Mouse (Mus musculus) heart, embryonic 12.5 days (tissue): Measurements from ENCODE around the gene Cxcl15. TPM values are rescaled to one million over a fixed set of nuclear protein-coding genes. Genes with fewer than 3 reads are reported as not detected.

Source experiments
- ATAC-seq: fragments of 200-750 bp; cut with Nextera tagmentation; 2 replicates; pipeline ENCODE4 v1.8.0; 2017; ENCODE audit warnings: moderate TSS enrichment, moderate library complexity; ENCODE audit not compliant: insufficient number of reproducible peaks, low FRiP score
- H3K27ac ChIP-seq: fragments of 300-500 bp; sonication (generic); 2 replicates; pipeline ENCODE4 v1.5.1; 2016; ENCODE audit warnings: mild to moderate bottlenecking, moderate library complexity; ENCODE audit not compliant: poor library complexity, severe bottlenecking
- H3K27me3 ChIP-seq: fragments of 300-500 bp; sonication (generic); replicated peaks from 2 replicates; pipeline ENCODE4 v1.6.1; 2016; ENCODE audit warnings: mild to moderate bottlenecking, moderate library complexity
- H3K36me3 ChIP-seq: fragments of 300-500 bp; sonication (generic); 2 replicates; pipeline ENCODE4 v1.6.1; 2016; ENCODE audit warnings: mild to moderate bottlenecking, moderate library complexity
- H3K4me1 ChIP-seq: fragments of 300-500 bp; sonication (generic); replicated peaks from 2 replicates; pipeline ENCODE4 v1.6.1; 2016; ENCODE audit warnings: mild to moderate bottlenecking
- H3K4me2 ChIP-seq: fragments of 300-500 bp; sonication (generic); 2 replicates; pipeline ENCODE4 v1.6.1; 2016; ENCODE audit warnings: mild to moderate bottlenecking, moderate library complexity
- H3K4me3 ChIP-seq: fragments of 300-500 bp; sonication (generic); 2 replicates; pipeline ENCODE4 v1.5.1; 2016; ENCODE audit warnings: mild to moderate bottlenecking
- H3K9ac ChIP-seq: fragments of 300-500 bp; sonication (generic); 2 replicates; pipeline ENCODE4 v1.6.1; 2016; ENCODE audit warnings: mild to moderate bottlenecking, moderate library complexity
- H3K9me3 ChIP-seq: fragments of 300-500 bp; sonication (generic); replicated peaks from 2 replicates; pipeline ENCODE4 v1.6.1; 2016; ENCODE audit warnings: mild to moderate bottlenecking, moderate library complexity
- WGBS: fragments of 180-500 bp; shearing (Covaris S2); methylation state at CpG from one replicate; pipeline ENCODE4 v1.1.7; 2016; 5-methylcytosine and 5-hydroxymethylcytosine counted together
- polyA plus RNA-seq: library from polyadenylated mRNA; unstranded; fragments of >200 nt; fragmentation: Nextera tagmentation; extraction: Ambion mirVana; gene quantifications from 2 replicates; pipeline ENCODE4 v1.2.1, GENCODE M21; 2016

Cxcl15 gene
- polyA plus RNA-seq, 1 experiment from 2014 or later: not detected

DNA sequence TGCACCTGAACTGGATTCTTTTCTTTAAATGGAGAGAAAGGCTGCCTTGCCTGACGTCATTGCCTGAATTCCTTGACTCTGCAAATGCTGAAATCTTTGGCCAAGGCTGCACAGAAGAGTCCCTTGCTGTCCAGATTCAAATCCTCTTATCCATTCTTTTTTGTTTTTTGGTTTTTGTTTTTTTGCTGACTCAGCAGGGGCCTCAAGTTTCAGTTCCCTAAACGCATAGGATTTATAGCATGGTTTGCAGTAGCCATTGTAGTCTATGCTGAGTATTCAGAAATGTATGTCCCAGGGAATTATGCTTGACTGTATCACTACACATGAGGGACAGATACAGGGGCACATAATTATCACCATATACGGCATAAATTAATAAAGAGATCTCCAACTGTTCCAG is 23.0 kb upstream of the Cxcl15 start:
- no peak overlapping the region for H3K9ac ChIP-seq
- H3K27ac ChIP-seq: no peak overlapping the region
- no peaks in the 10 kb centered on the region for H3K4me1 ChIP-seq
- H3K36me3 ChIP-seq: no peaks in the 10 kb centered on the region
- H3K4me2 ChIP-seq: no peak overlapping the region
- H3K9me3 ChIP-seq: no peaks in the 10 kb centered on the region
- no peak overlapping the region for H3K4me3 ChIP-seq
- no peak for ATAC-seq
- no peaks in the 10 kb centered on the region for H3K27me3 ChIP-seq
- WGBS: 71% methylated on average over 3 of the region's 3 CpGs

DNA sequence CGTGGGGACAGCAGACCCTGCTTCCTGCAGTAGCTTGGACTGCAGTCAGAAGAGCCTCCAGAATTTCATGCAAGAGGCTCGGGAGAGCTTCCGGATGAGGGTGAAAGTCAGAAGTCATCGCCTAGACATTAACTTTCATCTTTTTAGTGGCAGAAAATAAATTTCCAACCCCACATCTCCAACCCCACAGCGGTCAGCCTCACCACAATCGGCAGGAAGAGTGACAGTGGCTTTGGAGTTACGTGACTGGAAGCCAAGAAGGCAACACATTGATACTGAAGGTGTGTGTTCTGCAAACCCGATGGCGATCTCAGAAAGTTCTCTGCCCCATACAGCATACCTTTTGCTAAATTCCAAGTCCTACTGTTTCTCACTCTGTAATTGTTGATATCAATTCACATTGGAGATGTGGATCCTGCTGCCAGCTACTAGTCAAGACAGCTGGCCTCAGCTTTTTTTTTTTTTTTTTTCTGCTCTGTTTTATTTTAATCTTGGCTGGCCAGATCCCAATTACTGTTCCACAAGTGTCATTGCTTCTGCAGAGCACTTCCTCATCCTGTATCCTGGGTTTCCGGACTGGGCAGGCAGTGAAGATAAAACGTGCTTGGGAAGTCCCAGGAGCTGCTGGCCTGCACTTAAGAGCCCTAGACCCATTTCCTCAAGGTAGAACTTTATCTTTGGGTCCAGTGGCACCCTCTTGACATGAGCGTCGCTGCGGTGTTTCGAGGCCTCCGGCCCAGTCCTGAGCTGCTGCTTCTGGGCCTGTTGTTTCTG is 22.3 kb upstream of the Cxcl15 start, which contains the start of gene Pf4:
Gene Pf4, plus strand, starts transcription at position 556 of the 774 bp plus-strand sequence.
- peak; percentile 59 for ATAC-seq
- H3K36me3 ChIP-seq: no peaks in the 10 kb centered on the region
- no peaks in the 10 kb centered on the region for H3K27me3 ChIP-seq
- WGBS: 51% methylated on average over 16 of the region's 16 CpGs
- no peak within 1 kb of the TSS for H3K4me3 ChIP-seq
- no peaks in the 10 kb centered on the region for H3K4me1 ChIP-seq
- no peaks in the 10 kb centered on the region for H3K9me3 ChIP-seq
- peak within 1 kb of the TSS; percentile 30; the same call in 1 of the 2 replicates for H3K4me2 ChIP-seq
- no peak within 1 kb of the TSS; the same call in 1 of the 2 replicates for H3K27ac ChIP-seq
- no peak within 1 kb of the TSS for H3K9ac ChIP-seq

DNA sequence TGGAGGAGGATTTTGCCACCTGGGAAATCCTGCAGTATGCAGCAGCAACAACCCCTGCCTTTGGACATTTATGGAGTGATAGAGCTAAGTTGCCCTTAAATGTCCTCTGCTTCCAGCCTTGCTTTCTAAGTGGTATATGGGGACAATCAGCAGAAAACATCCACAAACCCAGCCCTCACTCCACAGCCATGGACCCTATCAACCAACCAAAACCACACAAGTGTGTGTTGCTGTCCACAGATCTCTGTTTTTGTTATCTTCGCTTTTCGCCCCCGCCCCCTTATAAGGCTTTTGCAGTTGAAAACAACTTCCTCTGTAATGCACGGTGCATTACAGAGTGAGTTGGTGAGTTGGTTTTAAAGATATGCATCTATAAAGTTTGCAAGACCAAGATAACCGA is 18.8 kb upstream of the Cxcl15 start:
- Histone ChIP-seq H3K4me2 (no peak overlapping the region), H3K9ac (no peak overlapping the region), H3K36me3 (no peaks in the 10 kb centered on the region), H3K27me3 (no peaks in the 10 kb centered on the region), H3K4me3 (no peak overlapping the region), H3K9me3 (no peaks in the 10 kb centered on the region), H3K27ac (no peak overlapping the region), H3K4me1 (no peaks in the 10 kb centered on the region)
- ATAC-seq: no peak
- WGBS: 58% methylated on average over 5 of the region's 5 CpGs

DNA sequence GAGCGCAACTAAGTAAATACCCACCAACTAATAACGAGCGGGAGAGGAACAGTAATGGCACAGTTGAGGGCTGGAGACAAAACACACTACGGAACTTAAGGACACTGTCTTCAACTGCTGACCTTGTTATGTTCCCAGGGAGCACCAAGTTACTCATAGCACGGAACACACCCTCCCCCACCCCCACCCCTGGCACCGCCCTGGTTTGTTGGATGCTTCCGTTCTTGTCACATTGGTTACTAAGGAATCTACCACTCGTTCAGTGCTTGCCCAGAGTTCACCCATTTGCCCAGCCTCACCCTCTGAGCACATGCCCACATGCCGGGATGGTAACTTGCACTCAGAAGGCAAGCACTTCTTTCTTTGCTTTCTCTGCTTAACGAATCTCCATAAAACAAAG is 16.7 kb upstream of the Cxcl15 start:
- Histone ChIP-seq H3K36me3 (no peaks in the 10 kb centered on the region), H3K27ac (no peak overlapping the region), H3K9me3 (no peaks in the 10 kb centered on the region), H3K4me1 (no peaks in the 10 kb centered on the region), H3K4me2 (no peak overlapping the region), H3K4me3 (no peak overlapping the region), H3K27me3 (no peaks in the 10 kb centered on the region), H3K9ac (no peak overlapping the region)
- WGBS: 76% methylated on average over 10 of the region's 10 CpGs
- ATAC-seq: no peak

DNA sequence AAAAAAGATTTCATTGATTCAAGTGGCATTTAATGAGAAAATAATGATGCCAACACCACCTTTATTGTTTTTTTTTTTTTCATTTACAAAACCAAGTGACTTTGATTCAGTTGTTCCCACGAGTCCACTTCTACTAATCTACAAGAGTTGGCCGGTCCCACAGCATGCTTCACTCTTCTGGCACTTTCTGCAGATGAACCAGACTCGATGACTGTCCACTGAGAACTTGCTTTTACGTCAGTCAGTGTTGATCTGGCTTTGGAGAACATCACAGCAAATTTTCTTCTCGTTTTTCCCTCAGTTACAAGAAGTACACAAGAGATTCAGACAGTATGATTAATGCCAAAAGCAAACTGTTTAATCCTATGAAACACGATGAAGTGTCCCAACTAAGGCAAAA is 15.5 kb upstream of the Cxcl15 start:
- no peaks in the 10 kb centered on the region for H3K4me1 ChIP-seq
- no peak overlapping the region for H3K4me2 ChIP-seq
- no peaks in the 10 kb centered on the region for H3K27me3 ChIP-seq
- no peaks in the 10 kb centered on the region for H3K36me3 ChIP-seq
- WGBS: 73% methylated on average over 6 of the region's 6 CpGs
- no peaks in the 10 kb centered on the region for H3K9me3 ChIP-seq
- ATAC-seq: no peak
- H3K9ac ChIP-seq: no peak overlapping the region
- H3K27ac ChIP-seq: no peak overlapping the region
- H3K4me3 ChIP-seq: no peak overlapping the region

DNA sequence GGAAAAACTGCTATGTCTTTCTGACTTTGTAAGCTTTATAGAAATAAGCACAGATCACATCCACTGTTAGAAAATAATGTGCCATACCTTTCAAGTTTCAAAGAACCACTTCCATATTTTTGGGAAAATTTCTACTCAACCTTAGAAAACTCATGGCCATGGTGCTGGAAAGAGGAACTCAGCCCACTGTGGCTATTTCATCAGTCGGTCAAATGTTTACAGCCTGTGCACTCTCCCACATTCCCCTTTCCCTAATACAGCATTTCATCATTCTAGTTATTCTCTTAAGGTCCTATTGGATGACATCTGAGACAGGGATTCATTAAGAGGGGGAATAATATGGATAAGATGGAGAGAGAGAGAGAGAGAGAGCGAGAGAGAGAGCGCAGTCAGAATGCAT is 10.6 kb upstream of the Cxcl15 start:
- Histone ChIP-seq H3K27ac (no peak overlapping the region), H3K4me2 (no peak overlapping the region), H3K36me3 (no peaks in the 10 kb centered on the region), H3K9me3 (no peaks in the 10 kb centered on the region), H3K4me1 (0 out of 2 replicates have a peak, but pooled peaks cover 7% of the 10 kb centered on the region), H3K9ac (no peak overlapping the region), H3K4me3 (no peak overlapping the region), H3K27me3 (no peaks in the 10 kb centered on the region)
- WGBS: 82% methylated on average over 3 of the region's 3 CpGs
- ATAC-seq: no peak

DNA sequence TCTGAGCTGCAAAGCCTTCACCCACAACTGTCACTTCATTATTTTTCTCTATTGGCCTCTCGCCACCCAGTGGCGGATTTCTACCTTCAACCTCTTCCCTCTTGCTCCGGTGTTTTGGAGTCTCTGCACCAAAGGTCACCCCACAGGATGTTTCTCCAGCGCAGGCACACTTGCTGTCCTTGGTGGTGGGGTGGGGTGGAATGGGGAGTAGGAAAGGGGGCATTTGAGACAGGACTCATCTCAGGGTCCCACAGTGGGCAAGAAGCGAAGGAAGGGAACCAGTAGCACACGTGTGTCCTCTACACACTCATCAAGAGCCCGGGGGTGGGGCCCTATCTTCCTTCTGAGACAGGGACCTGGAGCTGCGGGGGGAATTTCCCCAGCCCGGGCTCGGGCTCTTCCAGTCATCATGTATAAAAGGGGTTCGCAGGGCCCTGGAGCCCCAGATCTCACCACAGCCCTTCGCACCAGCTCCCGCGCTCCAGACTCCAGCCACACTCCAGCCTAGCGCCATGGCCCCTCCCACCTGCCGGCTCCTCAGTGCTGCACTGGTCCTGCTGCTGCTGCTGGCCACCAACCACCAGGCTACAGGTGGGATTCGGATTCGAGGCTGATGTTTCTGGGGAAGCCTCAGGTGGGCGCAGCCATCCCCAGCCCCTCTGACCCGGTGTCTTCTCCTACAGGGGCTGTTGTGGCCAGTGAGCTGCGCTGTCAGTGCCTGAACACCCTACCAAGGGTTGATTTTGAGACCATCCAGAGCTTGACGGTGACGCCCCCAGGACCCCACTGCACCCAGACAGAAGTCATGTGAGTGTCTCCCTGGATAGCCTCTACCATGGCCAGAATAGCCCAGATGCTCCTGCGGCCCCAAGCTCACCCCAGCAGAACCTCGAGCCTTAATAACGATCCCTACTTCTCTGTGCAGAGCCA is 8.4 kb upstream of the Cxcl15 start, which contains the start of gene Cxcl3:
Gene Cxcl3, plus strand, starts transcription at position 445 of the 930 bp plus-strand sequence.
- Histone ChIP-seq H3K4me1 (0 out of 2 replicates have a peak, but pooled peaks cover 7% of the 10 kb centered on the region), H3K27me3 (no peaks in the 10 kb centered on the region), H3K4me2 (peak within 1 kb of the TSS; percentile 98), H3K9ac (peak within 1 kb of the TSS; percentile 60), H3K9me3 (no peaks in the 10 kb centered on the region), H3K4me3 (peak within 1 kb of the TSS; percentile 48), H3K36me3 (no peaks in the 10 kb centered on the region), H3K27ac (no peak within 1 kb of the TSS)
- WGBS: 14% methylated on average over 26 of the region's 26 CpGs
- ATAC-seq: peak; percentile 79

DNA sequence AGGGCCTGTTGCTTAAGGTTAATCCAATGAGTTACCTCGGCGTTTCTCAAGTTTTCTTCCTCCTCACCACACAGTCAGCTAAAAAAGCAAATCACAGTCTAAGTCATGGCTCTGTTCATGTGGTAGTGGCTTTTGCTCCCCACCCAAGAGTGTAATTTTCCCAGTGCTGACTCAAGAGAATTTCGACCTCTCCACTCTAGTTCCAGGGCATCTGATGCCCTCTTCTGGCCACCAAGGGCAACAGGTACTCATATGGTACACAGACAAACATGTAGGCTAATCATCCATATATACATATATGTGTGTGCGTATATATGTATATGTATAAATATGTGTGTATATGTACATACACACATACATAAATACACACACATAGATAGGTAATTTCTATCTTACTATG is 6.2 kb upstream of the Cxcl15 start:
- Histone ChIP-seq H3K4me3 (no peak overlapping the region), H3K9me3 (no peaks in the 10 kb centered on the region), H3K27ac (no peak overlapping the region), H3K4me1 (0 out of 2 replicates have a peak, but pooled peaks cover 7% of the 10 kb centered on the region), H3K4me2 (no peak overlapping the region), H3K9ac (no peak overlapping the region), H3K27me3 (no peaks in the 10 kb centered on the region), H3K36me3 (no peaks in the 10 kb centered on the region)
- WGBS: 72% methylated on average over 4 of the region's 4 CpGs
- ATAC-seq: no peak

DNA sequence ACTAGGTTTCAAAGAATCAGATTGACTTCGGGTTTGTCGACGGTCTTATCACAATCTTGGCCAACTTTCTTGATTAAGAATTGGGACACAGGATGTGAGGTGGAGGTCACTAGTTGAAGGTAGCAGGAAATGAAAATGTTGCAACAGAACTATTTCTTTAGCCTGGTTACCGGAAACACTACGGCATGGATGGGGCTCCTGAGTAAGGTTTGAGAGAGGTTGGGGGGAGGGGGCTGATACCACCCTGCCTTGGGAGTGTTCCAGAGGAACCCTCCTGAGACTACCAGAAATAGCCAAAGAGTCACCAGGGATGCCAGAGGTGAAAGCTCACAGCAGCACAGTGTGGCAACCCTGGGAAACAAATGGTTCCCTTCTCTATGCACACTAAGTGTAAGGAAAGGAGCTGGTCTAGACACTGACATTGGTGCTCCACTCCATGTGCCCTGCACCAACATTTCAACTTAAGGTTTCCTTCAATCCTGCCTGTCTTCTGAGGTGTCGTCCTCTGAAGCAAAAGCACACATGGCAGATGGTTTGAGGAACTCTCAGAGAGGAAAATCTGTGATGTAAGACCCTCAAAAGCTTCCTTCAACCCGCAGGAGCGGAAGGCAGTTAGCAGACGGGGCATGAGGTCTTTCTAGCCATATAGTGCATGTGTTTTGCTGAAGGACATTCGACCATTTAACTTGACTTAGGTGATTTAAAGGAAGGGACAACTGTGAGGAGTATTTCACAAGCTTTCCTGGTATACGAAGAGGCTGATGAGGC is 4.8 kb upstream of the Cxcl15 start:
- Histone ChIP-seq H3K9me3 (no peaks in the 10 kb centered on the region), H3K27ac (no peak overlapping the region), H3K4me1 (0 out of 2 replicates have a peak, but pooled peaks cover 7% of the 10 kb centered on the region), H3K4me2 (no peak overlapping the region), H3K36me3 (no peaks in the 10 kb centered on the region), H3K27me3 (no peaks in the 10 kb centered on the region), H3K4me3 (no peak overlapping the region), H3K9ac (no peak overlapping the region)
- 66% methylated on average over 11 of the region's 11 CpGs for WGBS
- ATAC-seq: no peak

DNA sequence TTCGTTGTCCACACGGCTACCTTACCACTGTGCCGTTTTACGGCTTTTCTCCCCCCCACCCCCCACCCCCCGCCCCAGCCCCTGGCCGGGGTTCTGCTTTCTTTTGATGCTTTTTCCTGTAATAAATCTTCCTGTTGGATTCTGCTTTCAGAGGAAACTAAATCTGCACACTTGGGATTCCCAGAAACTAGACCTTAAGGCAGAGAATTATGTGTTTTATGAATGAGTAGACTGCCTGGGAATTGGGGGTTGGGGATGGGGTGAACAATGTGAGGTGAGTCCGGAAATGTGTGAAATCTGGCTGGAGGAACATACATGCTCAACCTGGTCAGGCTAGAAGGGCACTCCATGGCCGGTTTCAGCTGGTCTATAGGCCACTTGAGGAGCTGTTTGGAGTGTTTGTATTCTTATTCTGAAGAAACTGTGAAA is 4.2 kb upstream of the Cxcl15 start:
- Histone ChIP-seq H3K4me1 (0 out of 2 replicates have a peak, but pooled peaks cover 7% of the 10 kb centered on the region), H3K27me3 (no peaks in the 10 kb centered on the region), H3K36me3 (no peaks in the 10 kb centered on the region), H3K9ac (no peak overlapping the region), H3K4me2 (no peak overlapping the region), H3K9me3 (no peaks in the 10 kb centered on the region), H3K27ac (no peak overlapping the region), H3K4me3 (no peak overlapping the region)
- no peak for ATAC-seq
- 83% methylated on average over 8 of the region's 8 CpGs for WGBS
